Mouse (Mus musculus) left cerebral cortex, postnatal 14 days (tissue): Measurements from ENCODE around the gene Celsr3. TPM values are rescaled to one million over a fixed set of nuclear protein-coding genes. Genes with fewer than 3 reads are reported as not detected.

Experiments used
- DNase-seq, 2 experiments: peaks; one replicate each; pipeline ENCODE4 v3.0.0; 2021 to 2022; ENCODE audit warnings: low spot score in 2 of 2, mixed read lengths in 1 of 2
- intact Hi-C: fragments of 180-260 bp; cut with DNase I; formaldehyde crosslinking; loops from one replicate; pipeline ENCODE4 v1.15.1; 2025
- microRNA-seq, 2 experiments: library from miRNA; unstranded; fragments of <30 nt; microRNA quantifications; one replicate each; pipeline ENCODE4 v1.2.0; 2022
- total RNA-seq, 2 experiments: library from RNA; stranded (reverse); gene quantifications; 2 replicates each; pipeline ENCODE4 v1.2.3; 2021

Gene Celsr3
- total RNA-seq, 2 experiments from 2014 or later, result 50.7 to 55.3 TPM

GRCm38 (mm10) chr9:108842989-108843388 is 16.9 kb downstream of the Celsr3 start:
- intact Hi-C loops, result no loop called here
- DNase-seq, result peak; percentile 72 to 86

- no peak for DNase-seq
- intact Hi-C loops, result no loop called here
Observed at GRCm38 (mm10) chr9:108845390-108845789, 19.3 kb downstream of the Celsr3 start.

- intact Hi-C loops, result no loop called here
- no peak for DNase-seq
Observed at GRCm38 (mm10) chr9:108847374-108847773, 21.3 kb downstream of the Celsr3 start.

- DNase-seq, result no peak
- intact Hi-C loops, result no loop called here
Observed at GRCm38 (mm10) chr9:108848419-108848818, 22.3 kb downstream of the Celsr3 start.

- intact Hi-C loops, result no loop called here
- DNase-seq, result no peak
Observed at GRCm38 (mm10) chr9:108852976-108853375, 26.9 kb downstream of the Celsr3 start, which contains the start of gene Slc26a6. Gene Slc26a6 (plus strand): TSS chr9:108853283.

- peak; percentile 91 to 97 for DNase-seq
- intact Hi-C loops, result no loop called here
Observed at GRCm38 (mm10) chr9:108853635-108854240, 27.6 kb downstream of the Celsr3 start.

GRCm38 (mm10) chr9:108854241-108854696 is 28.1 kb downstream of the Celsr3 start:
- intact Hi-C loops, result no loop called here
- DNase-seq, result peak; percentile 89 to 90

- no peak for DNase-seq
- intact Hi-C loops, result no loop called here
Observed at GRCm38 (mm10) chr9:108855335-108855734, 29.2 kb downstream of the Celsr3 start.

- intact Hi-C loops, result no loop called here
- no peak for DNase-seq
Observed at GRCm38 (mm10) chr9:108858792-108859527, 32.8 kb downstream of the Celsr3 start.

Small RNAs within 50 kb of the gene (microRNA-seq; reads per million reads assigned to microRNA genes)
- gene Gm23156, result 0 reads per million in 2 experiments

Other genes with a start within 250 kb of the Celsr3 start
- 100 to 1,000 TPM; 184 to 202 TPM for gene Wdr6, start 247.6 kb upstream of the Celsr3 start, total RNA-seq
- 10 to 100 TPM; 60.3 to 61.6 TPM for gene P4htm, start 228.7 kb upstream of the Celsr3 start, total RNA-seq
- gene Arih2, start 176.9 kb upstream of the Celsr3 start, total RNA-seq, result 10 to 100 TPM; 49.8 to 50.2 TPM
- gene Slc25a20, start 164.2 kb upstream of the Celsr3 start, total RNA-seq, result 10 to 100 TPM; 14.5 to 15.0 TPM
- gene Prkar2a, start 137.0 kb upstream of the Celsr3 start, total RNA-seq, result 10 to 100 TPM; 40.6 to 45.5 TPM
- gene Ip6k2, start 42.5 kb upstream of the Celsr3 start, total RNA-seq, result 100 to 1,000 TPM; 149 to 153 TPM
- gene Nckipsd, start 18.0 kb upstream of the Celsr3 start, total RNA-seq, result 10 to 100 TPM; 39.1 to 44.7 TPM
- 10 to 100 TPM; 30.4 to 33.2 TPM for gene Slc26a6, start 27.0 kb downstream of the Celsr3 start, total RNA-seq
- gene Tmem89, start 88.3 kb downstream of the Celsr3 start, total RNA-seq, result not detected
- 100 to 1,000 TPM; 383 to 411 TPM for gene Uqcrc1, start 110.3 kb downstream of the Celsr3 start, total RNA-seq
- gene Col7a1, start 127.3 kb downstream of the Celsr3 start, total RNA-seq, result 1 to 10 TPM; 3.6 to 4.2 TPM
- not detected for gene Ucn2, start 159.7 kb downstream of the Celsr3 start, total RNA-seq
- gene Pfkfb4, start 165.5 kb downstream of the Celsr3 start, total RNA-seq, result 10 to 100 TPM; 15.9 to 16.7 TPM
- gene Shisa5, start 212.2 kb downstream of the Celsr3 start, total RNA-seq, result 10 to 100 TPM; 68.2 to 72.6 TPM
- gene Trex1, start 233.4 kb downstream of the Celsr3 start, total RNA-seq, result 10 to 100 TPM; 12.0 TPM
- 10 to 100 TPM; 28.1 to 29.0 TPM for gene Atrip, start 247.8 kb downstream of the Celsr3 start, total RNA-seq